Mouse (Mus musculus) ES-Bruce4 (cell line): Measurements from ENCODE around the gene Ccdc3.

Source experiments
- CTCF ChIP-seq: IDR thresholded peaks from one replicate; pipeline ENCODE4 v1.8.1; 2011; ENCODE audit warnings: low read depth, low read length
- EP300 ChIP-seq: IDR thresholded peaks from 2 replicates; pipeline ENCODE4 v1.6.1; 2011; ENCODE audit warnings: low read depth, low read length; ENCODE audit not compliant: insufficient read depth
- POLR2A ChIP-seq: IDR thresholded peaks from one replicate; pipeline ENCODE4 v1.8.1; 2011; ENCODE audit warnings: low read length; ENCODE audit not compliant: insufficient read depth

GRCm38 (mm10) chr2:5241469-5241897 is 103.9 kb downstream of the Ccdc3 start:
- no peak for TF ChIP-seq CTCF
- no peak for TF ChIP-seq EP300
- TF ChIP-seq POLR2A = no peak
